Mouse (Mus musculus): Measurements from ENCODE around the gene Cryz.

Cryz gene

GRCm38 (mm10) chr3:154596488-154596933 lies at the start of gene Cryz:
Gene Cryz, plus strand, starts transcription at chr3:154596711.
- DNase-seq (ENCODE audit: low read depth, low spot score): peak; percentile 94

GRCm38 (mm10) chr3:154547549-154548426 lies 48.7 kb upstream of the Cryz start:
- no peak for DNase-seq (ENCODE audit: low read depth, low spot score)

GRCm38 (mm10) chr3:154548868-154549301 lies 47.6 kb upstream of the Cryz start:
- DNase-seq (ENCODE audit: low read depth, low spot score): no peak

- no peak for DNase-seq (ENCODE audit: low read depth, low spot score)
Measured at GRCm38 (mm10) chr3:154550326-154551034, 46.0 kb upstream of the Cryz start.

GRCm38 (mm10) chr3:154551035-154551411 lies 45.5 kb upstream of the Cryz start:
- no peak for DNase-seq (ENCODE audit: low read depth, low spot score)

GRCm38 (mm10) chr3:154562192-154562591 lies 34.3 kb upstream of the Cryz start:
- DNase-seq (ENCODE audit: low read depth, low spot score): no peak

GRCm38 (mm10) chr3:154565437-154565836 lies 31.1 kb upstream of the Cryz start:
- no peak for DNase-seq (ENCODE audit: low read depth, low spot score)

- no peak for DNase-seq (ENCODE audit: low read depth, low spot score)
Measured at GRCm38 (mm10) chr3:154570029-154570575, 26.4 kb upstream of the Cryz start.

- no peak for DNase-seq (ENCODE audit: low read depth, low spot score)
Measured at GRCm38 (mm10) chr3:154570786-154571185, 25.7 kb upstream of the Cryz start.

GRCm38 (mm10) chr3:154572341-154572972 lies 24.1 kb upstream of the Cryz start:
- peak; percentile 67 for DNase-seq (ENCODE audit: low read depth, low spot score)

- no peak for DNase-seq (ENCODE audit: low read depth, low spot score)
Measured at GRCm38 (mm10) chr3:154573666-154574065, 22.8 kb upstream of the Cryz start.

GRCm38 (mm10) chr3:154577895-154578294 lies 18.6 kb upstream of the Cryz start:
- no peak for DNase-seq (ENCODE audit: low read depth, low spot score)

- no peak for DNase-seq (ENCODE audit: low read depth, low spot score)
Measured at GRCm38 (mm10) chr3:154584351-154584750, 12.2 kb upstream of the Cryz start.

- no peak for DNase-seq (ENCODE audit: low read depth, low spot score)
Measured at GRCm38 (mm10) chr3:154590971-154591370, 5.5 kb upstream of the Cryz start.

- DNase-seq (ENCODE audit: low read depth, low spot score): no peak
Measured at GRCm38 (mm10) chr3:154591621-154592020, 4.9 kb upstream of the Cryz start.

- DNase-seq (ENCODE audit: low read depth, low spot score): no peak
Measured at GRCm38 (mm10) chr3:154593596-154593995, 2.9 kb upstream of the Cryz start.

- no peak for DNase-seq (ENCODE audit: low read depth, low spot score)
Measured at GRCm38 (mm10) chr3:154594156-154594555, 2.4 kb upstream of the Cryz start.

GRCm38 (mm10) chr3:154596934-154597554 lies 533 bp downstream of the Cryz start, which contains the start of gene Tyw3:
Gene Tyw3, minus strand, starts transcription at chr3:154597104.
- DNase-seq (ENCODE audit: low read depth, low spot score): peak; percentile 93

- DNase-seq (ENCODE audit: low read depth, low spot score): no peak
Measured at GRCm38 (mm10) chr3:154597561-154597960, 1.1 kb downstream of the Cryz start.

- no peak for DNase-seq (ENCODE audit: low read depth, low spot score)
Measured at GRCm38 (mm10) chr3:154602141-154602540, 5.6 kb downstream of the Cryz start.

- DNase-seq (ENCODE audit: low read depth, low spot score): peak; percentile 41
Measured at GRCm38 (mm10) chr3:154604871-154605270, 8.4 kb downstream of the Cryz start.
